Mouse (Mus musculus) forebrain, embryonic 16.5 days (tissue): ENCODE results near the gene Gm47996. TPM values are rescaled to one million over a fixed set of nuclear protein-coding genes. Genes with fewer than 3 reads are reported as not detected.
"Not testable (repeated sequence)": the region's sequence is repeated elsewhere in the genome, so short reads cannot be mapped to it uniquely, and the experiment has no call there.

ENCODE experiments used
- ATAC-seq: fragments of 200-750 bp; cut with Nextera tagmentation; 2 replicates; pipeline ENCODE4 v1.8.0; 2017; ENCODE audit warnings: mild to moderate bottlenecking, moderate library complexity
- H3K27ac ChIP-seq: fragments of 300-500 bp; sonication (generic); 2 replicates; pipeline ENCODE4 v1.5.1; 2014; ENCODE audit warnings: low read length, control low read depth
- H3K27me3 ChIP-seq: fragments of 300-500 bp; sonication (generic); replicated peaks from 2 replicates; pipeline ENCODE4 v1.6.1; 2014; ENCODE audit warnings: low read length; ENCODE audit not compliant: control insufficient read depth, insufficient read depth
- H3K36me3 ChIP-seq: fragments of 300-500 bp; sonication (generic); 2 replicates; pipeline ENCODE4 v1.6.1; 2014; ENCODE audit not compliant: control insufficient read depth, insufficient read depth
- H3K4me1 ChIP-seq: fragments of 300-500 bp; sonication (generic); replicated peaks from 2 replicates; pipeline ENCODE4 v1.6.1; 2014; ENCODE audit warnings: low read length; ENCODE audit not compliant: control insufficient read depth, insufficient read depth
- H3K4me2 ChIP-seq: fragments of 300-500 bp; sonication (generic); 2 replicates; pipeline ENCODE4 v1.6.1; 2014; ENCODE audit warnings: mild to moderate bottlenecking, low read length, control low read depth
- H3K4me3 ChIP-seq: fragments of 300-500 bp; sonication (generic); replicated peaks from 2 replicates; pipeline ENCODE4 v1.5.1; 2014; ENCODE audit warnings: mild to moderate bottlenecking, low read length, control low read depth
- H3K9ac ChIP-seq: fragments of 300-500 bp; sonication (generic); replicated peaks from 2 replicates; pipeline ENCODE4 v1.6.1; 2014; ENCODE audit warnings: low read depth, low read length, control low read depth
- H3K9me3 ChIP-seq: fragments of 300-500 bp; sonication (generic); 2 replicates; pipeline ENCODE4 v1.6.1; 2016; ENCODE audit warnings: low read length; ENCODE audit not compliant: control insufficient read depth
- whole genome bisulfite sequencing: fragments of 180-500 bp; shearing (Covaris S2); extraction: QIAGEN DNeasy Blood & Tissue Kit; methylation state at CpG from one replicate; pipeline ENCODE4 v1.1.7; 2014; 5-methylcytosine and 5-hydroxymethylcytosine counted together
- polyA plus RNA-seq: library from polyadenylated mRNA; unstranded; fragments of >200 nt; fragmentation: Nextera tagmentation; extraction: Ambion mirVana; gene quantifications from 2 replicates; pipeline ENCODE4 v1.2.1, GENCODE M21; 2015

Gm47996 gene
- polyA plus RNA-seq, 1 experiment from 2014 or later, result not detected

DNA sequence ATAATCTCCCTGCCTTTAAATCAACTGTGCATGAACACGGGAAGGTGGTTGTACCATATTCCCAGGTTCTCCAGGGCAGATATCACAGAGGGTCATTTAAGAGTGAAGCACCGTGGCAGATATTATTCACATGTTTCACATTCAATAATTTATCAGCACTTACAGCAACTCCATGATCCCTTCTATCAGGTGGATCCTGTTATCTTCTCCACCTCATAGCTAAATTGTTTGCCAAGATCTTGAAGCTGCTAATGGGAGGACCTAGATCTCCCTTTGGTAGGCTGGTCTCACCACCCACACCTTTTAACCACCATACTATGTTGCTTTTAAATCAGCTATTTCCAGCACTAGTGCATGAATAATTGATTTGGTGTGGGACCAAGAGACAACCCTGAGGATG lies 29.8 kb upstream of the Gm47996 start:
- 80% methylated on average over 2 of the region's 2 CpGs for WGBS
- Histone ChIP-seq H3K36me3 (no peaks in the 10 kb centered on the region), H3K27me3 (no peaks in the 10 kb centered on the region), H3K9ac (no peak overlapping the region), H3K9me3 (no peaks in the 10 kb centered on the region), H3K4me2 (no peak overlapping the region), H3K4me1 (0 out of 2 replicates have a peak, but pooled peaks cover 5% of the 10 kb centered on the region), H3K4me3 (no peak overlapping the region), H3K27ac (no peak overlapping the region)
- no peak for ATAC-seq

DNA sequence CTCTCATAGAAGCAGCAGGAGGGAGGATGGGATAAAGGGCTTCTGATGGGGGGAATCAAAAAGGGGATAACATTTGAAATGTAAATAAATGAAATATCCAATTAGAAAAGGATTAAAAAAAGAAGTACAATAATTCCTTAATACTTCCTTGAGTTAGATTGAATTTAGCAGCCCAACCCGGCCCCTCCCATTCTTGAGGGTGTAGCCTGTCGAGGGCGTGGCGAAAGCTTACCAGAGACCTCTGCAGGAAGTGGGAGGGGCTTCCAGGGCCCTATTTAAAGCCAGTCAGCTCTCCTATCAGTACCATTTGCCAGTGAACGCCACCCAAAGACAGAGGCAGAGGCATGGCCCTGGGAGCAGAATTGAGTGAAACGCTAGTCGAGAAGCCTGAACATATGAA lies 27.7 kb upstream of the Gm47996 start, which contains the start of gene Gm47985:
Gene Gm47985 (plus strand): TSS at position 272 of the 400 bp plus-strand sequence.
- H3K36me3 ChIP-seq, H3K4me1 ChIP-seq, H3K27me3 ChIP-seq, ATAC-seq, H3K27ac ChIP-seq, H3K4me3 ChIP-seq, H3K9me3 ChIP-seq, H3K4me2 ChIP-seq, H3K9ac ChIP-seq: not testable (repeated sequence)
- WGBS, result no CpG with 5 or more reads among the region's 7 CpGs

GRCm38 (mm10) chr1:151186186-151186585 lies 23.7 kb upstream of the Gm47996 start:
- ATAC-seq, H3K27me3 ChIP-seq, H3K36me3 ChIP-seq, H3K4me3 ChIP-seq, H3K4me1 ChIP-seq, H3K9ac ChIP-seq, H3K9me3 ChIP-seq, H3K4me2 ChIP-seq, H3K27ac ChIP-seq: not testable (repeated sequence)
- 69% methylated on average over 3 of the region's 3 CpGs for WGBS

GRCm38 (mm10) chr1:151186879-151187424 lies 23.0 kb upstream of the Gm47996 start:
- not testable (repeated sequence) for H3K9ac ChIP-seq, ATAC-seq, H3K9me3 ChIP-seq, H3K4me3 ChIP-seq, H3K4me2 ChIP-seq, H3K36me3 ChIP-seq, H3K27me3 ChIP-seq, H3K27ac ChIP-seq, H3K4me1 ChIP-seq
- 84% methylated on average over 4 of the region's 4 CpGs for WGBS

DNA sequence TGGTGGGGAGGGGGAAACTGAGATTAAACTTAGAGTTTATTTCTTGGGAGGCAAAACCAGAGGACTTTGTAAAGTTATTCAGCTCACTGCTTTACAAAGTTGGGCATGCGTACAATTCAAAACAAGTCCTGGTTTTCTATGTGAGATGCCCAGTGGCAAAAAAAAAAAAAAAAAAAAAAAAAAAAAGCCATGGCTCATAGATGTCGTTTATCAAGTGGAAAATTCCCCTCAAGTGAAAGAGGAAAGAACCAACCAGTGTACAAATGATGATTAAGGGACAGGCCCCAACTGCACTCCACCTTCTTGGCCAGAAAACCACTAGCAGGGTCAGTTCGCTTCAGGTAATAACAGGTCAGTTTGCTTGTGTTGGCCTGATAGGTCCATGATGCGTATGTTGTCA lies 21.5 kb upstream of the Gm47996 start:
- Histone ChIP-seq H3K4me3 (no peak overlapping the region), H3K4me1 (no peaks in the 10 kb centered on the region), H3K9me3 (no peaks in the 10 kb centered on the region), H3K36me3 (no peaks in the 10 kb centered on the region), H3K27me3 (no peaks in the 10 kb centered on the region), H3K9ac (no peak overlapping the region), H3K4me2 (no peak overlapping the region), H3K27ac (no peak overlapping the region)
- WGBS, result 87% methylated on average over 4 of the region's 4 CpGs
- no peak for ATAC-seq

DNA sequence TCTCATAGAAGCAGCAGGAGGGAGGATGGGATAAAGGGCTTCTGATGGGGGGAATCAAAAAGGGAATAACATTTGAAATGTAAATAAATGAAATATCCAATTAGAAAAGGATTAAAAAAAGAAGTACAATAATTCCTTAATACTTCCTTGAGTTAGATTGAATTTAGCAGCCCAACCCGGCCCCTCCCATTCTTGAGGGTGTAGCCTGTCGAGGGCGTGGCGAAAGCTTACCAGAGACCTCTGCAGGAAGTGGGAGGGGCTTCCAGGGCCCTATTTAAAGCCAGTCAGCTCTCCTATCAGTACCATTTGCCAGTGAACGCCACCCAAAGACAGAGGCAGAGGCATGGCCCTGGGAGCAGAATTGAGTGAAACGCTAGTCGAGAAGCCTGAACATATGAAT lies 17.9 kb upstream of the Gm47996 start, which contains the start of gene Gm8947:
Gene Gm8947 (plus strand): TSS at position 302 of the 400 bp plus-strand sequence.
- not testable (repeated sequence) for H3K36me3 ChIP-seq, H3K27me3 ChIP-seq, H3K27ac ChIP-seq, H3K9ac ChIP-seq, H3K4me3 ChIP-seq, H3K4me1 ChIP-seq, ATAC-seq, H3K4me2 ChIP-seq, H3K9me3 ChIP-seq
- no CpG with 5 or more reads among the region's 7 CpGs for WGBS

DNA sequence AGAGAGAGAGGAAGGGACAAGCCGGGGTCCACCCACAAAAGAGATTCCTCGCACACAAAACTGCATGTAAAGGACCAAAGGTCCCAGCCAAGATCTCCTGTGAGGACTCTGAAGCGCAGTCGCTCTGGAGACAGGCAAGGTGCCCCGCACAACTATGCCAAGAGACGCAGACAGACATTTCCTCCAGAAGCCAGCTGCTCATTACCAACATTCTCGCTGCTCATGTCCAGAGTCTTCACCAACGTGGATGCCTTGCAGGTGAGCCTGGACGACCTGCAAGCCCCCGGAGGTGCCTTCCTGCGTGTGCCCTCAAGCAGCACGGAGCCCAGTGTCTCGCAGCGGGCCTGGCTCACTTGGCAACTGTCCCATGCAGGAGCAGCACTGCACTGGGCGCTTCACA lies 17.2 kb upstream of the Gm47996 start:
- not testable (repeated sequence) for H3K4me1 ChIP-seq, H3K27me3 ChIP-seq, H3K4me3 ChIP-seq, H3K27ac ChIP-seq, H3K4me2 ChIP-seq, H3K9me3 ChIP-seq, H3K9ac ChIP-seq, H3K36me3 ChIP-seq, ATAC-seq
- 90% methylated on average over 14 of the region's 15 CpGs for WGBS

- H3K36me3 ChIP-seq, ATAC-seq: not testable (repeated sequence)
Observed at GRCm38 (mm10) chr1:151195986-151196385, 13.9 kb upstream of the Gm47996 start.

DNA sequence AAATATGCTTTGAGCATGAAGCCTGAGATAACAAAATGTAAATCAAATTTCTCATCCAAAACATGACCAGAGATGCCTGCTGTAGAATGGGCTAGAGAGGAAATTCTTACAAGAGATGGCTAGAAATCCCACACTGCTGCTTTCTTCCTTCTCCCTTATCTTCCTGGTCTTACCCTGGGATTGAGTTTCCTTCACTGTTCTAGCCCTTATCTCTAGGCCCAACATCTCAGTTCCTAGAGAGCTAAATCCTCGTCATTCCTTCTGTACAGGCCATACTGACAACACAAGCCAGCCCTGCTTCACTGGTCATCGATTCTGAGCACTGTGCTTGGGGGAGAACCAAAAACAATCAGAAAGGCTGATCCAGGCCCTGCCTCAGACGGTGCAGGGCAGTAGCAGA lies 13.2 kb upstream of the Gm47996 start:
- 87% methylated on average over 3 of the region's 3 CpGs for WGBS

More at GRCm38 (mm10) chr1:151195986-151196385, 13.9 kb upstream of the Gm47996 start:
- not testable (repeated sequence) for H3K4me2 ChIP-seq, H3K27ac ChIP-seq, H3K9ac ChIP-seq, H3K9me3 ChIP-seq, H3K27me3 ChIP-seq, H3K4me3 ChIP-seq, H3K4me1 ChIP-seq
- 46% methylated on average over 4 of the region's 4 CpGs for WGBS

GRCm38 (mm10) chr1:151198120-151198519 lies 11.8 kb upstream of the Gm47996 start, which contains the start of gene Gm47995:
Gene Gm47995, plus strand, starts transcription at chr1:151198448.
- not testable (repeated sequence) for H3K4me1 ChIP-seq, ATAC-seq
- 78% methylated on average over 2 of the region's 4 CpGs for WGBS

More for the DNA sequence above, 13.2 kb upstream of the Gm47996 start:
- H3K4me2 ChIP-seq, H3K9me3 ChIP-seq, H3K27me3 ChIP-seq, ATAC-seq, H3K9ac ChIP-seq, H3K4me3 ChIP-seq, H3K27ac ChIP-seq, H3K4me1 ChIP-seq, H3K36me3 ChIP-seq: not testable (repeated sequence)

More at GRCm38 (mm10) chr1:151198120-151198519, 11.8 kb upstream of the Gm47996 start, which contains the start of gene Gm47995:
- H3K27me3 ChIP-seq, H3K36me3 ChIP-seq, H3K27ac ChIP-seq, H3K4me3 ChIP-seq, H3K9ac ChIP-seq, H3K9me3 ChIP-seq, H3K4me2 ChIP-seq: not testable (repeated sequence)
